Mouse (Mus musculus) intestine, embryonic 16.5 days (tissue): ENCODE results near the gene Polr2j. TPM values are rescaled to one million over a fixed set of nuclear protein-coding genes. Genes with fewer than 3 reads are reported as not detected.
A peak's percentile ranks its signal among the peaks of the same experiment; 100 is the strongest.

Experiments used
- ATAC-seq: fragments of 200-750 bp; cut with Nextera tagmentation; 2 replicates; pipeline ENCODE4 v1.8.0; 2017; ENCODE audit warnings: moderate TSS enrichment, moderate library complexity
- H3K27ac ChIP-seq: fragments of 300-500 bp; sonication (generic); 2 replicates; pipeline ENCODE4 v1.5.1; 2014; ENCODE audit warnings: mild to moderate bottlenecking, low read length
- H3K27me3 ChIP-seq: fragments of 300-500 bp; sonication (generic); replicated peaks from 2 replicates; pipeline ENCODE4 v1.6.1; 2014; ENCODE audit warnings: low read length, control low read depth, mixed read lengths; ENCODE audit not compliant: control insufficient read depth, insufficient read depth
- H3K36me3 ChIP-seq: fragments of 300-500 bp; sonication (generic); 2 replicates; pipeline ENCODE4 v1.6.1; 2014; ENCODE audit warnings: low read length, control low read depth; ENCODE audit not compliant: control insufficient read depth, insufficient read depth
- H3K4me1 ChIP-seq: fragments of 300-500 bp; sonication (generic); 2 replicates; pipeline ENCODE4 v1.6.1; 2014; ENCODE audit warnings: low read length, control low read depth, mixed read lengths; ENCODE audit not compliant: control insufficient read depth, insufficient read depth
- H3K4me2 ChIP-seq: fragments of 300-500 bp; sonication (generic); 2 replicates; pipeline ENCODE4 v1.6.1; 2014; ENCODE audit warnings: low read depth, low read length, control low read depth
- H3K4me3 ChIP-seq: fragments of 300-500 bp; sonication (generic); 2 replicates; pipeline ENCODE4 v1.5.1; 2014; ENCODE audit warnings: mild to moderate bottlenecking, low read length
- H3K9ac ChIP-seq: fragments of 300-500 bp; sonication (generic); 2 replicates; pipeline ENCODE4 v1.6.1; 2014; ENCODE audit warnings: low read depth, low read length
- H3K9me3 ChIP-seq: fragments of 300-500 bp; sonication (generic); 2 replicates; pipeline ENCODE4 v1.6.1; 2016; ENCODE audit warnings: low read length, control low read depth; ENCODE audit not compliant: control insufficient read depth
- WGBS: fragments of 180-500 bp; shearing (Covaris S2); extraction: QIAGEN DNeasy Blood & Tissue Kit; methylation state at CpG from one replicate; pipeline ENCODE4 v1.1.7; 2014; 5-methylcytosine and 5-hydroxymethylcytosine counted together
- polyA plus RNA-seq: library from polyadenylated mRNA; unstranded; fragments of >200 nt; fragmentation: Nextera tagmentation; extraction: Ambion mirVana; gene quantifications from 2 replicates; pipeline ENCODE4 v1.2.1, GENCODE M21; 2015

Polr2j gene
- polyA plus RNA-seq, 1 experiment from 2014 or later: 230 TPM

DNA sequence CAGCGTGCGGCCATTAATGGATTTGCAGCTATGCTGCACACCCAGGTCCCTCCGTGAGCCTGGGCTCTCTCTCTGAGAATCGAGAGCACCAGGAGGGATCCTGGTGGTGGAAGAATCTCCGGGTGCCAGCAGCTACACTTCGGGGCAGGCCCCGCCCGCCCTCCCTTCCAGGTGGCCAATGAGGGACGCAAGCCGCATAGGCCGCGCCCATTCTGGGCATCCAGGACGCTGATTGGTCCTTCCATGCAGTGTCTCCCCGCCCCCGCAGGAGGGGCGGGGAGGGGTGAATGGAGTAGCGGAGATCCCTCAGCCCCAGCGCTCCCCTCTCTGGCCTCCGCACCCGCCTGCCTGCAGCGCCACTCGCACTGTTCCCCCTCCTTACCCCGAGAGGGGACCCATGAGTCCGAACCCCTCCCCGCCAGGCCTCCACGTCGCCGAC, 32.7 kb upstream of the Polr2j start, which contains the start of gene Rasa4:
TSS of gene Rasa4 (plus strand) at position 248 of the 439 bp plus-strand sequence.
- peak within 1 kb of the TSS; percentile 82 for H3K4me2 ChIP-seq
- H3K9ac ChIP-seq: peak within 1 kb of the TSS; percentile 72
- H3K9me3 ChIP-seq: no peaks in the 10 kb centered on the region
- H3K36me3 ChIP-seq: no peaks in the 10 kb centered on the region
- ATAC-seq: peak; percentile 95
- H3K27me3 ChIP-seq: no peaks in the 10 kb centered on the region
- H3K4me1 ChIP-seq: peaks cover 9% of the 10 kb centered on the region
- peak within 1 kb of the TSS; percentile 66 for H3K27ac ChIP-seq
- WGBS: 0% methylated on average over 28 of the region's 28 CpGs
- H3K4me3 ChIP-seq: peak within 1 kb of the TSS; percentile 71

DNA sequence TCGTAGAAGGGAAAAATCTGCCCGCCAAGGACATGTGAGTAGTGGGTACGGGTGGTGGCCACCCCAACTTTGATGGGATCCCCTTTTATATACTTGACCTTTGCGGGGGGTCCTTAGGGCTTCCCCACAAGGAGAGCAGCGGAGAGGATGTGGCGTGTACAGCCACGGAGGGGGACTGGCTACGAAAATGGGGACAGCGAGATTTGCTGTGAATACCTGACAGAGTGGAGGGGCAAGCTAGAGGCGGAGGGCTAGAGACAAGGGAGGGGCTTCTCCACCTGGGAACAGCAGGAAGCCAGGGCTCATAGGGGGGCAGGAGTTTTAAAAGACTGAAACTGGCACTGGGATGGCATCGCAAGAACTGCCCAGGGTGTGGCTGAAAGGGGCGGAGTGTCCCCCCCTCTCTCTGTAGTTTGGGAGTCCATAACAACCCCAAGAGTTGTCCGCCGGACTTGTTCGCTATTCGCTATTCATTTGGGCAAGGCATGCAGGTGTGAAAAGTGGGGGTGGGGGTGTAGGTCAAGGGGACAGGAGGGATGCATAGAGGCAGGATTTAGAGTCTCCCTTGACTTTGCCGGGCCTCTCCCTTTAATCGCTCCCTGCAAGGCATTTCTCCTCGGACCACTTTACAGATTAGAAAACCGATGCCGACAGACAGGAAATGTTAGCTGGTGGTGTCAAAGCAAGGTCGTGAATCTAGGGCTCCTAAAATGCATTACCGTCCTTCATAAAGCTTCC, 32.1 kb upstream of the Polr2j start:
- no peaks in the 10 kb centered on the region for H3K27me3 ChIP-seq
- peak; percentile 30 for ATAC-seq
- H3K36me3 ChIP-seq: no peaks in the 10 kb centered on the region
- peaks cover 9% of the 10 kb centered on the region for H3K4me1 ChIP-seq
- peak overlapping the region; percentile 71 for H3K4me3 ChIP-seq
- 2% methylated on average over 23 of the region's 23 CpGs for WGBS
- peak overlapping the region; percentile 82 for H3K4me2 ChIP-seq
- H3K9me3 ChIP-seq: no peaks in the 10 kb centered on the region
- H3K9ac ChIP-seq: peak overlapping the region; percentile 72
- H3K27ac ChIP-seq: peak overlapping the region; percentile 66

DNA sequence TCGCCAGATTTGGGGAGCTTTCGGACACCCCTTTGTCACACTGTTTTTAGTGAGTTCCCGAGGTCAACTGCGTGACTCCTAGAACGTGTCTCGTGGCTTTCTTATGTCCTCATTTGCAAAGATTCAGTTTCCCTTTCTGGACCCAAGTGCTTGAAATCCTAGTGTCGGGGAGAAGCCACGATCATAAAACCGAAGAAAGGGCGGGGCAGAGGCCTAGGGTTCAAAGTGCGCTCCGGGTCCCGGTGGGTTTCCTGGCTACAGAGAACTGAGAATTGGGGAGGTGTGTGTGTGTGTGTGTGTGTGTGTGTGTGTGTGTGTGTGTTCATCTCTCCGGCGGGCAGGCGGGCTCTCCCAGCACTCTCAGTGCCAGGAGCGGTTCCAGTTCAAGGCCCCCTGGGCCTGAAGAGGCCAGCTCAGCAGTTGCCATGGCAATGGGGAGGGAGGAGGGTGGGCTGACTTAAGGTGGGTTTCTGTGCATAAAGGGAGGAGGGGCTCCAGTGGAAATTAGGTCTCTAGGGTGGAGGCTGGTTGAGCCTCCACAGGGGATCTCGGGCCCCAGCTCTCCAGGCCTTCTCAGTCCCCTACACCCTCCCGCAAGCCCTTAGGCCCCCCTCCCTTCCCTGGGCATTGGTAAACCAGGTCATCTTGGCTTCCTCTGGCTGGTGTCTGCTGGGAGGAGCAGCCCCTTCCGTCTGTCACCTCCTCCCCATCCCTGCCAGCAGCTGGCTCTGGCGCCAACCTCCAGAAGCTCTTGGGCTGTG, 31.4 kb upstream of the Polr2j start:
- ATAC-seq: peak; percentile 30
- 15% methylated on average over 21 of the region's 21 CpGs for WGBS
- H3K9me3 ChIP-seq: no peaks in the 10 kb centered on the region

DNA sequence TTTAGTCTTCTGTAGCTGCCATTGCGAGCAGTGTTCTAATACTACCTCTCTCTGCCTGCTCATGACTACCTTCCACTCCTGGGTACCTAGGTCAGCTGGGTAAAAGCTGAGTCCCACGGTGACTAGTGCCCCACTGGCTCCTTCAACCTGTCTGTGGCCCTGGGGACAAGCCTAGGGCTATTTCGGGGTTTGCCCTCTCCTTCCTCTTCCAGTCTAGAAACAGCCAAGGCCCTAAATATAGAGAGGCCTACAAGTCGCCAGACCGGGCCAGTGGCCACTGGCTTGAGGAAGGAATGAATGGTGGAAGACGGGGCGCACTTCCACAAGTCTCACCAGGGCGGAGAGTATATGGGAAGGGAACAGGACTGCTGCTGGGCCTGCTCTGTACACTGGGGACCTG, 30.1 kb upstream of the Polr2j start:
- H3K4me3 ChIP-seq: no peak overlapping the region
- H3K9me3 ChIP-seq: no peaks in the 10 kb centered on the region

More for the DNA sequence above, 31.4 kb upstream of the Polr2j start:
- peak overlapping the region; percentile 71 for H3K4me3 ChIP-seq
- H3K27ac ChIP-seq: peak overlapping the region; percentile 66
- no peaks in the 10 kb centered on the region for H3K36me3 ChIP-seq
- H3K27me3 ChIP-seq: no peaks in the 10 kb centered on the region
- peak overlapping the region; percentile 82 for H3K4me2 ChIP-seq
- H3K4me1 ChIP-seq: peaks cover 9% of the 10 kb centered on the region
- peak overlapping the region; percentile 72 for H3K9ac ChIP-seq

DNA sequence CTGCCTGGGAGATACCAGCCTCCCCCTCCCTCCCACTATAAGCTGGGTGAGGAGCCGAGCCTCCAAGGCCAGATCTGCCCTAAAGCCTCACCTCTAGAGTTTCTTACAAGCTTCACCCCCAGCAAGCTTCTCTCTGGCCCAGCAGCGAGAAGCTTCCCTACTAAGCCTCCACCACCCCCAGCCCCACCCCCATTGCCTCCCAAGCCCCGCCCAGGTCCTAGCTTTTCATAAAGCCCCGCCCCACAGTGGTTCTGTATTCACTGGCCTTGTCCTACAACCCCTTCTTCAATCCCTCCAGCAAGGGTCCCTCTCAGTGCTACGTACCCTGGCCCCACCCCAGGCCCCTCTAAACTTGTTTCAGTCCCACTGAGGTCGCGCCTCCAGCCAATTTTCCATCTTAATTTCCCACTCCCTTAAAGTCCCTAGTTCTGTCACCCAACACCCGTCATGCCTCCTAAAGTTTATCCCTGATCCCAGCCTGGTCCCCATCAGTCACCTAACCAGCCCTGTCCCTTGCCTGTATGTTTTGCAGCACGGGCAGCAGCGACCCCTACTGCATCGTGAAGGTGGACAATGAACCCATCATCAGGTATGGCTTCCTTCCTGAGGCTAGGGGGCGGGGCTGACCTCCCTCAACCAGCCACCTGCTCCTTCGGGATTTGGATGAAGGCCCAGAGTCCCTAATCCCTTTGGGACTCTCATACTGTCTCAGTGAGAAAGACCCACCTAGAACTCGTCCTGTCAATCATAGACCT, 27.4 kb upstream of the Polr2j start:
- H3K4me1 ChIP-seq: peaks cover 9% of the 10 kb centered on the region
- H3K4me3 ChIP-seq: no peak overlapping the region
- H3K4me2 ChIP-seq: no peak overlapping the region
- no peak overlapping the region for H3K9ac ChIP-seq
- H3K27ac ChIP-seq: no peak overlapping the region
- no peaks in the 10 kb centered on the region for H3K36me3 ChIP-seq
- no peaks in the 10 kb centered on the region for H3K27me3 ChIP-seq
- H3K9me3 ChIP-seq: no peaks in the 10 kb centered on the region
- no peak for ATAC-seq
- 22% methylated on average over 14 of the region's 14 CpGs for WGBS

More for the DNA sequence above, 30.1 kb upstream of the Polr2j start:
- no peaks in the 10 kb centered on the region for H3K27me3 ChIP-seq
- no peak overlapping the region for H3K4me2 ChIP-seq
- H3K36me3 ChIP-seq: no peaks in the 10 kb centered on the region
- ATAC-seq: no peak
- peaks cover 9% of the 10 kb centered on the region for H3K4me1 ChIP-seq
- 92% methylated on average over 8 of the region's 8 CpGs for WGBS
- H3K9ac ChIP-seq: no peak overlapping the region
- H3K27ac ChIP-seq: no peak overlapping the region

DNA sequence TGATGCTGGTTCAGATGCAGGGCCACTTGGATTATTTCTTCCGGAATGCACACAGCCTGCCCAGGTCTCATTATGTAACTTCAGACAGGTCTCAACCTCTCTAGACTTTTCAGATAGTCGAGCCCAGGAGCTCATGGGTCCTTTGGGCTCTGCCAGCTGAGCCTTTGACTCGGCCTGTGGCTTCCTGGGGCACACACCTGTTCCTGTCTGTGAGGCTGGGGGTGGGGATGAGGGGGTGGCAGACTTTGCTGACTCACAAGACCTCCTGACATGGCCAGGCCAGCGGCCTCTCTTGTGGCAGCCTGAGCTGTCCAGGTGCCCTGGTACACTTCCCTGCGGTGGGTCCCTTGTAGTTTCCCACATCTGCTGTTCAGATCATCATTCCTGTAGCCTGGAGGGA, 24.5 kb upstream of the Polr2j start:
- 69% methylated on average over 5 of the region's 5 CpGs for WGBS

DNA sequence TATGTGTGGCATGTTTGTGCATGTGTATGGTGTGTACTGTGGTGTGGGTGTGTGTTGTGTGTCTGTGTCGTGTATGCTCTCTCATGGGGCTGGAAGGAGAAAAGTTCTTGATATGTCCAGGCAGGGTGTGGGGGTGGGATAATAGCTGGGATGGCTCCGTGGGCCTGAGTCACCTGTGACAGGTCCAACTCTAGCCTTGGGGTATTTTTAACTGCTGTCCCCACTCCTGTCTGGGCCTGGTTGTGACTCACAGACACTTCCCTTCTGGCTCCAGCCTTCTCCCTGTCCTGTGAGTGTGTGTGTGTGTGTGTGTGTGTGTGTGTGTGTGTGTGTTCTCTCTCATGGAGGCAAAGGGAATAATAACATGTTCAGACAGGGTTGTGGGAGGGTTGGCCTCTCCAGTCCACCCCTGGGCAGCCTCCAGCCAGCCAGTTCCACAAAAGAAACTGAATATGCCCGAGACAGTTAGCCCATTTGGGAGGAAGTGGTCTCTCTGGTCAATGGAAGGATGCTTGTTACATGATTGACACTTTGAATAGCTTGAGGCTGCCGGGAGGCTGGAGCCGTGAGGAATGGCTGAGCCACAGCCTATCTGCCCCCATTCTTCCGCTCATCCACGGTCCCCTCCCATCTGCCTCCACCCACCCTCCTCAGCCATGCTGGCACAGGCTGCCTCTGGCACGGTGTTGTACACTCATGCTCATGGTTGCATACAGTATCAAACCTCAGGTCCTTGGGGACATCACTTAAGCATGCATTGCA, 22.0 kb upstream of the Polr2j start:
- Histone ChIP-seq H3K9me3 (no peaks in the 10 kb centered on the region), H3K27ac (no peak overlapping the region), H3K4me3 (no peak overlapping the region), H3K4me2 (no peak overlapping the region), H3K9ac (no peak overlapping the region), H3K36me3 (no peaks in the 10 kb centered on the region), H3K4me1 (no peaks in the 10 kb centered on the region), H3K27me3 (no peaks in the 10 kb centered on the region)
- WGBS: 68% methylated on average over 8 of the region's 8 CpGs
- no peak for ATAC-seq

More for the DNA sequence above, 24.5 kb upstream of the Polr2j start:
- H3K9ac ChIP-seq: no peak overlapping the region
- H3K27ac ChIP-seq: no peak overlapping the region
- H3K9me3 ChIP-seq: no peaks in the 10 kb centered on the region
- H3K27me3 ChIP-seq: no peaks in the 10 kb centered on the region
- ATAC-seq: no peak
- no peaks in the 10 kb centered on the region for H3K4me1 ChIP-seq
- no peak overlapping the region for H3K4me3 ChIP-seq
- H3K36me3 ChIP-seq: no peaks in the 10 kb centered on the region
- no peak overlapping the region for H3K4me2 ChIP-seq

DNA sequence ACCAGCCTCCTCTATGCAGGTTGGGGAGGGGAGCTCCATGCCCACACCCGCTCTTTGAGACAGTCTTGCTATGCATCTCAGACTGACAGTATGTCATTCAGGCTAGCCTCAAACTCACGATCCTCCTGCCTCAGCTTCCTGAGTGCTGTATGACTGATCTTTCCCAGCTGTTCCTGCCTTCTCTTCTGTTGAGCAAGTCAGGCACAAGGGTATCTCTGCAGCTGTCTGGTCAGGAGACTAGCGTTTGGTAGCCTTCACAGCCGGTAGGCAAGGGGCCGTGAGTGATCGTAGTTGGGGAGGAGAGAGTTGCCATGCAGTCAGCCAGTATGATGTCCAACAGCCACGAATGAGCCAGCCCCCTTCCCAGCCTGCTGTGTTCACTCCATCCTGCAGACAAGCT, 21.3 kb upstream of the Polr2j start:
- no peak overlapping the region for H3K4me3 ChIP-seq
- WGBS: 76% methylated on average over 7 of the region's 7 CpGs
- no peaks in the 10 kb centered on the region for H3K9me3 ChIP-seq
- H3K9ac ChIP-seq: no peak overlapping the region
- no peaks in the 10 kb centered on the region for H3K4me1 ChIP-seq
- no peak for ATAC-seq
- H3K4me2 ChIP-seq: no peak overlapping the region
- no peaks in the 10 kb centered on the region for H3K36me3 ChIP-seq
- no peak overlapping the region for H3K27ac ChIP-seq
- no peaks in the 10 kb centered on the region for H3K27me3 ChIP-seq
